Mouse (Mus musculus) lung, postnatal 0 days (tissue): ENCODE measurements around the gene 4930451I11Rik.

ENCODE experiments used
- CTCF ChIP-seq: IDR thresholded peaks from 2 replicates; pipeline ENCODE4 v1.5.1; 2016; ENCODE audit warnings: antibody characterized with exemption, mild to moderate bottlenecking
- EP300 ChIP-seq: IDR thresholded peaks from 2 replicates; pipeline ENCODE4 v1.6.1; 2016; ENCODE audit warnings: antibody characterized with exemption, mild to moderate bottlenecking, control low read depth

GRCm38 (mm10) chr7:126815726-126816222, 15.7 kb downstream of the 4930451I11Rik start:
- TF ChIP-seq EP300 (no peak), CTCF (no peak)
